Mouse (Mus musculus) limb, embryonic 12.5 days (tissue): ENCODE measurements around the gene Tex12. TPM values are rescaled to one million over a fixed set of nuclear protein-coding genes. Genes with fewer than 3 reads are reported as not detected.

Experiments used
- ATAC-seq: fragments of 200-750 bp; cut with Nextera tagmentation; 2 replicates; pipeline ENCODE4 v1.8.0; 2017; ENCODE audit warnings: low read depth, moderate TSS enrichment; ENCODE audit not compliant: insufficient number of reproducible peaks, insufficient read depth, low FRiP score, low TSS enrichment
- H3K27ac ChIP-seq: fragments of 300-500 bp; sonication (generic); 2 replicates; pipeline ENCODE4 v1.5.1; 2016; ENCODE audit warnings: mild to moderate bottlenecking, moderate library complexity
- H3K27me3 ChIP-seq: fragments of 300-500 bp; sonication (generic); 2 replicates; pipeline ENCODE4 v1.6.1; 2016; ENCODE audit warnings: mild to moderate bottlenecking, moderate library complexity
- H3K36me3 ChIP-seq: fragments of 300-500 bp; sonication (generic); 2 replicates; pipeline ENCODE4 v1.6.1; 2016; ENCODE audit warnings: mild to moderate bottlenecking, moderate library complexity
- H3K4me1 ChIP-seq: fragments of 300-500 bp; sonication (generic); replicated peaks from 2 replicates; pipeline ENCODE4 v1.6.1; 2016
- H3K4me2 ChIP-seq: fragments of 300-500 bp; sonication (generic); 2 replicates; pipeline ENCODE4 v1.6.1; 2016; ENCODE audit warnings: mild to moderate bottlenecking, moderate library complexity
- H3K4me3 ChIP-seq: fragments of 300-500 bp; sonication (generic); replicated peaks from 2 replicates; pipeline ENCODE4 v1.5.1; 2016; ENCODE audit warnings: mild to moderate bottlenecking
- H3K9ac ChIP-seq: fragments of 300-500 bp; sonication (generic); replicated peaks from 2 replicates; pipeline ENCODE4 v1.6.1; 2016; ENCODE audit warnings: mild to moderate bottlenecking, moderate library complexity
- H3K9me3 ChIP-seq: fragments of 300-500 bp; sonication (generic); 2 replicates; pipeline ENCODE4 v1.6.1; 2016; ENCODE audit warnings: mild to moderate bottlenecking, moderate library complexity
- WGBS: fragments of 180-500 bp; shearing (Covaris S2); methylation state at CpG from one replicate; pipeline ENCODE4 v1.1.7; 2016; 5-methylcytosine and 5-hydroxymethylcytosine counted together
- polyA plus RNA-seq: library from polyadenylated mRNA; unstranded; fragments of >200 nt; fragmentation: Nextera tagmentation; extraction: Ambion mirVana; gene quantifications from 2 replicates; pipeline ENCODE4 v1.2.1, GENCODE M21; 2016

Tex12 gene
- polyA plus RNA-seq, 1 experiment from 2014 or later, result not detected

GRCm38 (mm10) chr9:50554241-50555093 lies 6.7 kb downstream of the Tex12 start, which contains the start of gene Il18:
Il18 (plus strand) TSS chr9:50554827.
- H3K27me3 ChIP-seq, result no peaks in the 10 kb centered on the region
- H3K4me1 ChIP-seq, result no peaks in the 10 kb centered on the region
- 0 out of 2 replicates have a peak within 1 kb of the TSS, but pooled peaks have one; percentile 12 for H3K9ac ChIP-seq
- WGBS, result 32% methylated on average over 12 of the region's 12 CpGs
- H3K36me3 ChIP-seq, result no peaks in the 10 kb centered on the region
- H3K9me3 ChIP-seq, result no peaks in the 10 kb centered on the region
- no peak for ATAC-seq
- H3K4me2 ChIP-seq, result peak within 1 kb of the TSS; percentile 17
- H3K4me3 ChIP-seq, result no peak within 1 kb of the TSS
- H3K27ac ChIP-seq, result peak within 1 kb of the TSS; percentile 32; the same call in 1 of the 2 replicates

GRCm38 (mm10) chr9:50553547-50553946 lies 7.6 kb downstream of the Tex12 start:
- H3K27ac ChIP-seq, result no peak overlapping the region

GRCm38 (mm10) chr9:50552206-50552605 lies 8.9 kb downstream of the Tex12 start:
- ATAC-seq, result no peak
- Histone ChIP-seq H3K4me2 (no peak overlapping the region), H3K4me3 (no peak overlapping the region), H3K27ac (no peak overlapping the region), H3K4me1 (no peaks in the 10 kb centered on the region), H3K9ac (no peak overlapping the region), H3K9me3 (no peaks in the 10 kb centered on the region), H3K36me3 (no peaks in the 10 kb centered on the region), H3K27me3 (no peaks in the 10 kb centered on the region)
- WGBS, result 75% methylated on average over 5 of the region's 5 CpGs

More at GRCm38 (mm10) chr9:50553547-50553946, 7.6 kb downstream of the Tex12 start:
- no peak for ATAC-seq
- WGBS, result 90% methylated on average over 2 of the region's 2 CpGs
- H3K9ac ChIP-seq, result no peak overlapping the region
- no peaks in the 10 kb centered on the region for H3K9me3 ChIP-seq
- no peaks in the 10 kb centered on the region for H3K36me3 ChIP-seq
- H3K4me1 ChIP-seq, result no peaks in the 10 kb centered on the region
- H3K27me3 ChIP-seq, result no peaks in the 10 kb centered on the region
- no peak overlapping the region for H3K4me2 ChIP-seq
- no peak overlapping the region for H3K4me3 ChIP-seq

- Histone ChIP-seq H3K36me3 (no peaks in the 10 kb centered on the region), H3K4me1 (no peaks in the 10 kb centered on the region), H3K27ac (no peak overlapping the region), H3K9ac (no peak overlapping the region), H3K9me3 (no peaks in the 10 kb centered on the region), H3K4me3 (no peak overlapping the region), H3K27me3 (no peaks in the 10 kb centered on the region), H3K4me2 (no peak overlapping the region)
- ATAC-seq, result no peak
- whole genome bisulfite sequencing, result 82% methylated on average over 4 of the region's 4 CpGs
Measured at GRCm38 (mm10) chr9:50548936-50549335, 12.2 kb downstream of the Tex12 start.

- H3K9me3 ChIP-seq, result no peaks in the 10 kb centered on the region
- no peak for ATAC-seq
- 34% methylated on average over 5 of the region's 5 CpGs for WGBS
- no peak overlapping the region for H3K9ac ChIP-seq
- no peaks in the 10 kb centered on the region for H3K4me1 ChIP-seq
- no peaks in the 10 kb centered on the region for H3K27me3 ChIP-seq
- no peak overlapping the region for H3K27ac ChIP-seq
- no peak overlapping the region for H3K4me3 ChIP-seq
- H3K4me2 ChIP-seq, result no peak overlapping the region
- H3K36me3 ChIP-seq, result no peaks in the 10 kb centered on the region
Measured at GRCm38 (mm10) chr9:50547859-50548478, 13.2 kb downstream of the Tex12 start.

GRCm38 (mm10) chr9:50542401-50542800 lies 18.7 kb downstream of the Tex12 start:
- no peaks in the 10 kb centered on the region for H3K9me3 ChIP-seq
- no peaks in the 10 kb centered on the region for H3K36me3 ChIP-seq
- no peak overlapping the region for H3K4me2 ChIP-seq
- H3K9ac ChIP-seq, result no peak overlapping the region
- 70% methylated on average over 9 of the region's 9 CpGs for WGBS
- no peaks in the 10 kb centered on the region for H3K4me1 ChIP-seq
- no peaks in the 10 kb centered on the region for H3K27me3 ChIP-seq
- H3K27ac ChIP-seq, result no peak overlapping the region
- no peak overlapping the region for H3K4me3 ChIP-seq
- no peak for ATAC-seq

- Histone ChIP-seq H3K9ac (no peak overlapping the region), H3K36me3 (no peaks in the 10 kb centered on the region)
Measured at GRCm38 (mm10) chr9:50540170-50540569, 21.0 kb downstream of the Tex12 start.

GRCm38 (mm10) chr9:50537295-50537694 lies 23.8 kb downstream of the Tex12 start:
- WGBS, result 57% methylated on average over 4 of the region's 4 CpGs
- no peak for ATAC-seq
- no peaks in the 10 kb centered on the region for H3K36me3 ChIP-seq

More at GRCm38 (mm10) chr9:50540170-50540569, 21.0 kb downstream of the Tex12 start:
- Histone ChIP-seq H3K4me3 (no peak overlapping the region), H3K9me3 (no peaks in the 10 kb centered on the region), H3K27ac (no peak overlapping the region), H3K27me3 (no peaks in the 10 kb centered on the region), H3K4me2 (no peak overlapping the region), H3K4me1 (no peaks in the 10 kb centered on the region)
- 66% methylated on average over 7 of the region's 7 CpGs for WGBS
- ATAC-seq, result no peak

GRCm38 (mm10) chr9:50536603-50537135 lies 24.5 kb downstream of the Tex12 start:
- ATAC-seq, result no peak
- Histone ChIP-seq H3K27me3 (no peaks in the 10 kb centered on the region), H3K9me3 (no peaks in the 10 kb centered on the region), H3K36me3 (no peaks in the 10 kb centered on the region), H3K9ac (no peak overlapping the region), H3K4me1 (no peaks in the 10 kb centered on the region), H3K27ac (no peak overlapping the region), H3K4me3 (no peak overlapping the region), H3K4me2 (no peak overlapping the region)
- WGBS, result 82% methylated on average over 7 of the region's 7 CpGs

More at GRCm38 (mm10) chr9:50537295-50537694, 23.8 kb downstream of the Tex12 start:
- no peak overlapping the region for H3K4me3 ChIP-seq
- H3K27me3 ChIP-seq, result no peaks in the 10 kb centered on the region
- H3K27ac ChIP-seq, result no peak overlapping the region
- H3K9ac ChIP-seq, result no peak overlapping the region
- no peaks in the 10 kb centered on the region for H3K9me3 ChIP-seq
- H3K4me2 ChIP-seq, result no peak overlapping the region
- H3K4me1 ChIP-seq, result no peaks in the 10 kb centered on the region

- WGBS, result 85% methylated on average over 5 of the region's 5 CpGs
- Histone ChIP-seq H3K9ac (no peak overlapping the region), H3K27me3 (no peaks in the 10 kb centered on the region)
Measured at GRCm38 (mm10) chr9:50535930-50536329, 25.2 kb downstream of the Tex12 start.

GRCm38 (mm10) chr9:50533791-50534190 lies 27.3 kb downstream of the Tex12 start:
- no peaks in the 10 kb centered on the region for H3K36me3 ChIP-seq
- no peaks in the 10 kb centered on the region for H3K4me1 ChIP-seq
- no peak overlapping the region for H3K9ac ChIP-seq
- WGBS, result 75% methylated on average over 3 of the region's 3 CpGs
- no peak overlapping the region for H3K4me2 ChIP-seq
- H3K27me3 ChIP-seq, result no peaks in the 10 kb centered on the region
- no peak overlapping the region for H3K27ac ChIP-seq
- H3K4me3 ChIP-seq, result no peak overlapping the region
- no peaks in the 10 kb centered on the region for H3K9me3 ChIP-seq
- no peak for ATAC-seq

More at GRCm38 (mm10) chr9:50535930-50536329, 25.2 kb downstream of the Tex12 start:
- Histone ChIP-seq H3K4me2 (no peak overlapping the region), H3K4me1 (no peaks in the 10 kb centered on the region), H3K4me3 (no peak overlapping the region), H3K27ac (no peak overlapping the region), H3K36me3 (no peaks in the 10 kb centered on the region), H3K9me3 (no peaks in the 10 kb centered on the region)
- no peak for ATAC-seq
